Mouse (Mus musculus): Measurements from ENCODE around the gene Phf21b. TPM values are rescaled to one million over a fixed set of nuclear protein-coding genes. Genes with fewer than 3 reads are reported as not detected.
"Not testable (repeated sequence)": the region's sequence is repeated elsewhere in the genome, so short reads cannot be mapped to it uniquely, and the experiment has no call there.

Gene Phf21b
- total RNA-seq, 4 experiments from 2014 or later: 0.19 to 0.22 (median 0.21) TPM; not detected in 1

DNA sequence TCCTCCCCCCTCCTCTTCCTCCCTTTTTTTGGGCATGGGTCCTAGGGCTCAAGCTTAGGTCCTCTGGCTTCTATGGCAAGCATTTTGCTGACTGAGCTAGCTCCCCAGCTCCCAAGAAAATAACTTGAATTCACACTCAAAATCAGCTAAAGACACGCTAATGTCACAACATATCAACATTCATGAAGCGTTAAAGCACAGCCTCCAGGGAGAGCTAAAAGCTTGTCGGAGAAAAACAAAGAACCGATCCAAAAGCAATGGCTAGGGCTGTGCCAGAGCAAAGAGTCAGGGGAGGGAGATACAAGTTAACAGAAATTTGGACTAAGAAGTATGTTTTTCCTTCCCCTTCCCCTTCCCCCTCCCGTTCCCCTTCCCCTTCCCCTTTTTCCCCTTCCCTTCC, 77.3 kb downstream of the Phf21b start:
- no peak for DNase-seq (ENCODE audit: low spot score in 2 of 2)

DNA sequence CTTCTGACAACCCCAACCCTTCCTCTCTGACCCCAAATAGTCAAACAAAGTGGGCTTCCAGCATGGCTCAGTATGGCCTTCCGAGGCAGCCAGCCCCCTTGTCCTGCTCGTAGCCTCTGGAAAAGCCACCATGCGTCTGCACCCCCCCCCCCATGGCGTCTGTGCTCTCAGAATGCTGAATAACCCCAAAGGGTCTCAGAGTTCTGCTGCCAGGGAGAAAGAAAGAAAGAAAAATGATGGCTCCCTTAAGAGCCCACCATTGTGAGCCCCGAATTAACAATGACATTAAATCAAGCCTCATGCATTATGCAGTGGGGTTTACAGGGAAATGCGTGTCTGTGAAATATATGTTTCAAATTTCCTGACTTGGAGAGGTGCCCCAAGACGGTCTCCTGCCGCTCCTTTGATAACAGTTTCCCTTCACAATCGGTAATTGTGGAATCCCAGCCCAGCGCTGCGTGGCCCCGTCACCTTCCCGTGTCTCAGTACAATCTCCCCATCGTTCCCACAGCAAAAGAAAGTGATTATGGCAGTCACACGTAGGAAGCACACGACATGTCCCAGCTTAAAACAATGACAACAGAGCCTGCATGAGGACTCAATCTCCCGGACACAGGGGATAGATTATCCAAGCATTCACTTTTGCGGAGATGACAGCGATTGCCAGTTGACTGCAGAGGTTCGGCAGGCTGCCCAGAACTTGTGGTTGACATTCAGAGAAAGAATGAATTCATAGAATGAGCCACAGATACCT, 80.3 kb downstream of the Phf21b start:
- no peak for DNase-seq (ENCODE audit: low spot score in 2 of 2)

DNA sequence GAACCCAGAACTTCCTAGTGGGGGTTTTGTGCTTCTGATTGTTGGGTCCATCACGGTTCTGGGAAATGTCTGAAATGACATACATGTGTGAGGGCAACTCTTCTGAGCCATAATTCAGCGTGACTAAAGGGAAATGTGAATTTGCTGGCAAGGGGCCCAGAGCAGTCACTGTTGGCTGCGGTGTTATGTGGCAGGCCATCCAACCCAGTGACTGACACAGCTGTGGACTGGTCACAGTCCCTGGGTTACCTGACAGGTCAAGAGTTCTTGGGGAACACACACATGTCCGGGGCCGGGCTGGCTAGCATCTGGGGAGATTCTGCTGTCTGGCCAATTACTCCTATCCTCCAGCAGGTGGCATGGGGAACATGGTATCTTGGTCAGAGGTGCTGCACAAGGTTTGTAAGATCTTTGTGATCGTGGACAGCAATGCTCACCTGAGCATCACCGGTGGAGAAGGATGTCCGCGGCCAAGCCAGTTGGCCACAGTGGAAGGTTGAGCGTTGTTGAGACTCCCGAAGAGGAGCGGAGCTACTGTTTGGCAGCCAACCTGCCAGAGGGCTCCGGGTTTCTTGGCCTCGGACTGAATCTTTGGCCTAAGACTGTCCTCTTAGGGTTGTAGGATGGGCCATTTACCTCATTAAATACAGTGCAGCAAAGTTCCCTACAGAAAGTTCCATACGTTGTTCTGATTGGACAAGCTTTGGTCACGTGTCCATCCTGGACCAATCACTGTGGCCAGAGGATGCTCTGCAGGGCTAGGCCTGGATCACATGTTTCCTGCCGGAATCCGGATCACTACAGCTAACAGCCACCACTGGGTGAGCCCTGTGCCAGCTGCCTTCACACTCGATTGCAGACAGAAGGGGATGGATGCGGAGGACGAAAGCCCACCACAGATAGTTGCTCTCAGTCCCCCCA, 83.4 kb downstream of the Phf21b start:
- DNase-seq (ENCODE audit: low spot score in 2 of 2): no peak

DNA sequence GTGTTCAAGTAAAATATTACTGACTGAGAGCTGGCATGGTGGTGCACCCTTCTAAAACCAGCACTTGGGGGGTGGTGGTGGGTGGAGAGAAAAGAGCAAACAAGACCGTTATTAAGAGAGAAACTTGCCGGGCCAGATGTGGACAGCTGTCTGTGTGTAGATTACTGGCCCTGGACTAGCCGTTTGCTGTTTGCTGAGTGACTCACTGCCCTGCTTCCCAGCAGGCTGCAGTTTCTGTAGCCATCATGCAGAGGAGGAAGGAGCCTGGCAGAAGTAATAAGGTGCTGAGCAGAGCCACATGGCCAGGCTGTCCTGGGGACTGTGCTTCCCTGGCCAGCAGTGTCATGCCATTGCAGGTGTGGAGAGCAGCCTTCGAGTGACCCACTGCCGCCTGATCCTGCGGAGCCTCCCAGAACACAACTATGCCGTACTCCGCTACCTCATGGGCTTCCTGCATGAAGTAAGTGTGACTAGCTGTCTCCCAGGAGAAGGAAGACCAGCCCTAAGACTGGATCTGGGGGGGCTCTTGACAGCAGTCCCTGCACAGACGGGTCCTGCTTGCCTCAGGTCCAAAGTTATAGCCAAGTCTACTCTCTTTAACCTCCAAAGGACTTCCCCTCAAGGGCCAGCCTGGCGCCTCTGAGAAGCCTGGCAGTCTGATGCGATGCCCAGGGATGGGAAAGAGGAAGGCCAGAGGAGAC, 86.1 kb downstream of the Phf21b start:
- DNase-seq (ENCODE audit: low spot score in 2 of 2): no peak

GRCm38 (mm10) chr15:84768531-84768930, 87.3 kb downstream of the Phf21b start:
- DNase-seq (ENCODE audit: low spot score in 2 of 2): not testable (repeated sequence)

DNA sequence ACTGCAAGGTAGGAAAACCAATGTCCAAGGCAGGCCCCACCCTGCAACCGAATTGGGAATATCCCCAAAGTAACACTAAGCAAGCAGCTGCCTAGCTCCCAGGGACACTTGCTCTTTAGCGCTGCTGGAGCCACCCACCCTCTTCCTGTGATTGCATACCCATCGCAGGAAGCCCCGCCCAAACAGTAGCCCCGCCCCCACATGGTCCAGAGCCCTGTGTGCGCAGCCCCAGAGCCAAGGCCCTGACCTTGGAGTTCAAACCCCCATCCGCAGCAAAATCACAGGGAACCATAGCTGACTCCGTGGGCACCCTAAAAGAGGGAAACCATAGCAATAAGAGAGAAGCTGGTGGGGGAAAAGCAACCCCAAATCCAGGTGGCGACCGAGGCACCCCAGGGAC, 89.2 kb downstream of the Phf21b start:
- DNase-seq (ENCODE audit: low spot score in 2 of 2): no peak

- DNase-seq (ENCODE audit: low spot score in 2 of 2): no peak
Observed at GRCm38 (mm10) chr15:84763423-84763812, 92.4 kb downstream of the Phf21b start.

DNA sequence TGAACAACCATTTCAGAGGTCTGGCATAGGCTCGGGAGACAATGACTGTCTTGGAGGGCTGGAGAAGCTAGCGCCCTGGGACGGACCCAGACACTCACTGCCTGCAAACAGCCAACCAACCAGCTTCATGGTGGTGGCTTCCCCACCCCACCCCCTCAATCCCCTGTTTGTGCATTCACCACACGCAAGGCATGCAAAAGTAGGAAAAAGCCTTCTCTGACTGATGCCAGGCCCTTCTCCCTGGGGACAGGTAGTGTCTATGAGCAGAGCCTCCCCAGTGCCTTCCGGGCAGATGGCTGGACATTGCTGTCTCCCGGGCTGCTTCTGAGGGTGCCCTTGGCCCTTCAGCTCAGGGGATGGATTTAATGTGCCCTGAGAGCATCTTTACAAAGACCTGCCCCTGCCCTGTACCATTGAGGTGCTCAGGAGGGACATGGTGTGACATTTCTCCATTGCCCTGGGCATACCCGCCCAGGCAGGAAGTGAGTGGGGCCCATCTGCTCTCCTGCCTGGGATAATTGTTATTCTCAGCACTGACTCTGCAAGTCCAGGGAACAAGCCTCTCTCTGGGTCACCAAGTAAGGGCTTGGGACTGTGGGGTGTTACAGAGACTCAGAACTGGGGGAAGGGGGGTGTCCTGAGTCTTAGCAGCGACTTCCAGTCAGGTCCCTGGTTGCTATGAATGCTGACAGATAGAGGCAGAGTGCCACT, 93.0 kb downstream of the Phf21b start:
- DNase-seq (ENCODE audit: low spot score in 2 of 2): no peak

DNA sequence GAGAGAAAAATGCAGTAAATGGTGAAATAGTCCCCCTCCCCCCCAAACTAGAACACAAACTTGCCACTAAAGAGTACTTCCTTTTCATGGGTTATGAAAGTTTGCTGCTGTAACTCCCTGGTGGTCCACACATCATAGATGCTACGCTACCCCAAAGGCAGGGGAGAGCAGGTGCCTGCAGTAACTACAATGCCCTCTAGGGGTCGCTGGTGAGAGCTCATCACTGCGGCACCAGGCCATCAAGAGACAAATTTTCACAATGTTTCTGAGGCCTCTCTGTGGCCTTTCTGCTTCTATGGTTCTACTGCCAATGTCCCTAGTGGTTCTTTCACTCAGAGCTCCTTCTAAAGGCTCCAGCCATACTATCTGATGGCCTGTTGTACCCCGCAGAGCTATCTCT, 97.4 kb downstream of the Phf21b start:
- no peak for DNase-seq (ENCODE audit: low spot score in 2 of 2)

DNA sequence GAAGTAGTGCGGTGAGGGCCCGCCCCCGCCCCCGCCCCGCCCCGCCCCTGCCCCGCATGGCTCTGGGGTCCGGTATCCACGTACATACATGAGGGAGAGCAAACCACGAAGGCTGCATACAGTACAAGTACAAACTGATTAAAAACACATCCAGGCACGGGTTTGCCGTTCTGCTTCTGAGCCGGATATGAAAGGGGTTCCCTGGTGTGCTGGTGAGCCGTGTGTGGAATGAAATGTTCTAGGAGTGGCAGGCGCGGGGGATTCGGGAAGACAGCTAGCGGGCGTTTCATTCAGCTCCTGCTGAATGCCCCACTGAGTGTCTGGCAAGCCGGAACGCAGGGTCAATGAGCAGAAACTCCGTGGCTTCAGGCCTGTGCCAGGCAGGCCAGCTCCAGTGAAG, 99.4 kb downstream of the Phf21b start:
- DNase-seq (ENCODE audit: low spot score in 2 of 2): no peak

- DNase-seq (ENCODE audit: low spot score in 2 of 2): peak; percentile 33 to 46
Observed at GRCm38 (mm10) chr15:84754987-84755386, 100.9 kb downstream of the Phf21b start.

DNA sequence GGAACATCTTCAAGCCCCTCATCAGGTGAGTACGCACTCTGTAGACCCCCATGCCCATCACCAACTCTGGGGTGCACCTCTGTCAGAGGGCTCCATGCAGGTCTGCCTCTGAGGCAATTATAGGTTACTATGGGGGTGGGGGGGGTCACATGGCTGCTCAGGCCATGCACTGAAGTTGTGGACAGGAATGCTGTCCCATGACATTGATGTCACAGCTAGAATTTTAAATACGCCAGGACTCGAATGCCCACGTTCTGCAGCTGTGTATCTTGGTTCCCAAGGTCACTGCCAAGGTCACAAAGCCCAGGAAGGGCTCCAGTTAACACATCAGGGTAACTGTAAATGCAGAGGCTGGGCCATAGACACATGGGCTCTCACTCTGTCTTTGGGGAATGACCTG, 110.0 kb downstream of the Phf21b start:
- no peak for DNase-seq (ENCODE audit: low spot score in 2 of 2)

DNA sequence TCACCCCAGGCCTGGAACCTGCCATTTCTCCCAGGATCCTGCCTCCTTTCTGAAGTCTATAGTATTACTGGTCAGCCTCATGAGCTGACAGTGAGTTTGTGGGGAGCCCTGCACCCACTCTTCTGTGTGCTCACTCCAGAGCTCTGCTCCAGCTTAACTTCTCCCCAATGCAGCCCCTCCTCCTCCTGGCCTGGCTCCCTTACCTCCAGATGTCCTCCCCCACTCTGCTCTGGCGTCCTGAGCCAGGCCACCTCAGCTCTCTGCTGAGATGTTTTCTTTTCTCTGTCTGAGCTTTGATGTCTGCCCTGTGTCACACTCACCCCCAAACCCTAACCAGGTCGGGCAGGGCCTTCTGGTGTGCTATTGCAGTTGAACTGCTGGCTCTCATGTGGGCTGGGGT, 111.5 kb downstream of the Phf21b start:
- no peak for DNase-seq (ENCODE audit: low spot score in 2 of 2)

- DNase-seq (ENCODE audit: low spot score in 2 of 2): no peak
Observed at GRCm38 (mm10) chr15:84743347-84743746, 112.5 kb downstream of the Phf21b start.

DNA sequence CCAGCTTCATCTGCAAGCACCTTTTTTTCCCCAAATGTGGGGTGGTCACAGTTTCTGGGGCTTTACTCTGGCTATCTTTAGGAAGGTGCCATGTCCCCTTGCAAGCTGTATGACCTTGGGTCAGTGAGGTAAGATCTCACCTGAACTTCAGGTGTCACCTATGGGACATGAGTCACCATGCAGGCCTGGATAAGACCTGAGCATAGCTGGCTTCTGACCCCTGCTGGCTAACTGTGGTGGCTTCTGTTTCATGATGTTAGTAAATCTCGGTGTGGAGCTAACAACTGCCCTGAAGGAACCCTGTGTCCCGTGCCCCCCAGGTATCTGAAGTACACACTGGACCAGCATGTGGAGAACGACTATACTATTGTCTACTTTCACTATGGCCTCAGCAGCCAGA, 114.3 kb downstream of the Phf21b start:
- DNase-seq (ENCODE audit: low spot score in 2 of 2): no peak

- DNase-seq (ENCODE audit: low spot score in 2 of 2): no peak
Observed at GRCm38 (mm10) chr15:84738246-84738645, 117.6 kb downstream of the Phf21b start.

GRCm38 (mm10) chr15:84736994-84737346, 118.9 kb downstream of the Phf21b start:
- DNase-seq (ENCODE audit: low spot score in 2 of 2): no peak

DNA sequence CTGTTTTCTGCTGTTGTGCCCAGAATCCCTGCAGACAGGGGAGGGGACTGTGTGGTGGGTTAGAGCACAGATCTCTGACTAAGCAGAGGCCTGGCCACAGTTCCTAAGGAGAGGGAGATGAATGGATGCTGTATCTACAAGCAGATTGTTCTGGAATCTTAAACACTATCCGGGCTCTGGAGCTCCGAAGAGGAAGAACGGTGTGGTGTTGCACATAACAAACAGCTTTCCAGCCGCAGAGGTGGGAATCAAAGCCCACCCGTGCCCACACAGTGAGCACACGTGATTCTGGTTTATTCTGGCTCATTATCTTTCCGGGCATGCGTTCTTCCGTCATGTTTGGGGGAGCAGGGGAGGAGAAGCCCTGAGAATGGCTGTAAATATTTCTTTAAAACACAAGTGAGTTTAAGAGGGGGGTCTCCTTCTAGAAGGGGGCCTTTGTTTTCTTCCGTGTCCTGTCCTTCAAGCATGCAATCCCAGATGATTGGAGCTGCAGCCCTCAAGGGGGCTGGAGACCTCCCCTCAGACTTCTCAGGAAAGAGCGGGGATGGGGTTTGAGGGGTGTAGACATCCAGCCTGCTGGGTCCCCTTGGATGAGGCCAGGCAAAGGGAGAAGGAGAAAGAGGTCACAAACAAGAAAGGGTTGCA, 119.4 kb downstream of the Phf21b start:
- DNase-seq (ENCODE audit: low spot score in 2 of 2): no peak
